Mouse (Mus musculus): ENCODE measurements around the gene Rundc3b.

The Rundc3b gene

GRCm38 (mm10) chr5:8488701-8489297 is 134.0 kb downstream of the Rundc3b start:
- no peak for DNase-seq (ENCODE audit: low spot score)

GRCm38 (mm10) chr5:8487989-8488700 is 134.6 kb downstream of the Rundc3b start:
- DNase-seq (ENCODE audit: low spot score) = no peak

GRCm38 (mm10) chr5:8456561-8456960 is 166.2 kb downstream of the Rundc3b start:
- no peak for DNase-seq (ENCODE audit: low spot score)

GRCm38 (mm10) chr5:8455565-8455964 is 167.2 kb downstream of the Rundc3b start:
- no peak for DNase-seq (ENCODE audit: low spot score)

Measured in layer of hippocampus, adult 9-10 months (tissue).